Mouse (Mus musculus) megakaryocyte-erythroid progenitor cell, adult 5-6 weeks (primary cell): Measurements from ENCODE around the gene Tox3. TPM values are rescaled to one million over a fixed set of nuclear protein-coding genes. Genes with fewer than 3 reads are reported as not detected.

Experiments used
- ATAC-seq: replicated peaks from 2 replicates; pipeline ENCODE4 v1.8.0; 2016; ENCODE audit warnings: mild to moderate bottlenecking, inconsistent platforms; ENCODE audit not compliant: severe bottlenecking, poor library complexity, low FRiP score, low TSS enrichment
- total RNA-seq, 2 experiments: library from RNA; stranded (forward) in 1 of 2; stranded (reverse) in 1 of 2; fragments of 200-1000, 215-1000 nt in 1 of 2; fragments of >200 nt in 1 of 2; fragmentation: Nextera tagmentation in 1 of 2; gene quantifications; 2 replicates each; pipeline ENCODE4 v1.2.3; 2014 to 2017

Tox3 gene
- total RNA-seq (2014; fragmentation: Nextera tagmentation) (not detected in 2 replicates), total RNA-seq (2017) (not detected in 2 replicates)

DNA sequence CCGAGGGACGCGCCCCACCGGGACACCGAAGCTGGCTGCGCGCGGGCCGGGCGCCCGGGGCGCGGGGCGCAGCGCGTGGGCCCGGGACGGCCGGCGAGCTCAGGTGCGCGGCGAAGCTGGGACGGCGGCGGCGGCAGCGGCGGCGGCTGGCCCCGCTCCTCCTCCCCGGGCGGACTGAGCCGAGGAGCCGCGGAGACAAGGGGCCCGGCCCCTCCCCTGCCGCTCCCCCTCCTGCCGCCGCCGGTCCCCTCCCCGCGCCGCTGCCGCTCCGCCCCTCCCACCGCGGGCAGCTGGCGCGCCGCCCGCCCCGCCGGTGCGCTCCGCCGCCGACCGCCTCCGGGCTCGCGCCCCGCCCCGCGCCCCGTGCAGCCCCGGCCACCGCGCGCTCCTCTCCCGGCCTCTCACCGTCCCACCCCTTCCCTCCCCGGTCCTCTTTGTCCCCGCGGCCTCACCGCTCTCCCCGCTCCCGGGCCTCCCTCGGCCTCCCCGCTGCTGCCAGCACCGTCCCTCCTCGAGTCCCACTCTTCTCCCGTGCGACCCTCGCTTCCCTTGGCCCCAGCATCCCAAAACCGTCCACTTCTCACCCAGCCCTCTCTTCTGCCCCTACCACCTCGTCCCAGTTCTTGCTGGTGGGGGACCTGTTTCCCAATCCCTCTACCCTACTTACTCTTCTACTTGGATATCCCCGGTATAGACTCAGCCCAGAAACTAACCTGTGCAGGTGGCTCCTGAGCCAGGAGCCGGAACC, at the start of gene Tox3:
Gene Tox3 (minus strand): TSS at position 166 of the 748 bp plus-strand sequence.
- no peak for ATAC-seq

DNA sequence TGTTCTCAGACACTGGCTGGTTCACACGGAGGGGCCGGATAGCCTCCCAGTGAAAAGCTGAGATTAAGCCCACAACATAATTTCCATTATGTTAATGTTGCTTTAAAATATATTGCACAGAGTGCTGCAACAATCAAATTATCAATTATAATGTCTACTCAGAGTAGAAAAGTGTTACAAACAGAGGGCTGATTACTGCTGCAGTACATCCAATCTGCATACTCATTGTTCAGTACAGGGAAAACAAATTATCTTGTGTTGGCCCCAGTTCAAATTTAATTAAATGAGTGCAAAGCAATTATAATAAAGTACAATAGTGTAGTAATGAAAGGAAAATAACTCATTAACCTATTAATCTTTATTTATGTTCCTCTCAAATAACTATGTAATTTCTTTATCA, 44.5 kb upstream of the Tox3 start:
- no peak for ATAC-seq

DNA sequence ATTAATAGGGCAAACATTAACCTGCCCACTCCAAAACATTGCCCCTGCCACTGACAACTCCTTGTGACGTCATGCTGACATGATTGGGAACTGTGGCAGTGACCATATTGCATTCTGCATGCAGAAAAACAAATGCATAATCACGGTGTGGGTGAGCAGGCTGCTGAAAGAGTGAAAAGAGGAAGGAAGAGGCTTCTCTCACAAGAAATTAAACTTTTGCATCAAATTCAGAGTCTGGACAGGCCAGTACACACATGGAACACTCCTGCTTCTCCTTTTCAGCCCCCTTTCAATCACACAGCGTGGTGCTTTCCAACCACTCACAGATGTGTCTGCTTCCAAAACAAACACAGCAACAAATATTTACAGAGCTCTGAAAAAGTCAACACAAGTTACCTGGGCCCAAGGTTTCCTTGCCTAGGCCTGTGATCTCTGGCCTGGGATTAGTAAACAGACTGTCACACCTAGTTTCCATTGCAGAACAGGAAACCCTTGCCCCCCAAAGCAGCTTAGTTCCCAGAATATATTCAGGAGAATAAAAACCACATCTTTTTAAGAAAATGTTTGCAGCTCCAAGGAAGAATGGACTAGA, 43.4 kb upstream of the Tox3 start:
- ATAC-seq = no peak

DNA sequence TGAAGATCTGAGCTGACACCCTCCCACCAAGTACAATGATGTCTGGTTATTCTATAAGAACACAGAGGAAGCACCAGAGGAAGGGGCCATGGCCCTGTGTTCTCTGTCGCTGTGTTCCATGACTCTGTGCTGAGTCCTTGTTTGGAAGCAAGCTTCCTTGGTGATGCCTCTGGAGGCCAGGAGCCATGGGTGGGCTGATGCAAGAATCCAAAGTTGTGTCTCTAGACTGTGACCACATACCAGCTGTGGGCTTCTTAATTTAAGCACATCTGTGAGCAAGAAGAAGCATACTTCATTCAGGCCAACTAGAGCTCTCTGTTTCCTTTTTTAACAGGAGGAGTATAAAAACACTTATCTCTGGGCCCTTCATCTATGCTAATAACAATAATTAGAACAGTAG, 42.7 kb upstream of the Tox3 start:
- ATAC-seq = no peak

DNA sequence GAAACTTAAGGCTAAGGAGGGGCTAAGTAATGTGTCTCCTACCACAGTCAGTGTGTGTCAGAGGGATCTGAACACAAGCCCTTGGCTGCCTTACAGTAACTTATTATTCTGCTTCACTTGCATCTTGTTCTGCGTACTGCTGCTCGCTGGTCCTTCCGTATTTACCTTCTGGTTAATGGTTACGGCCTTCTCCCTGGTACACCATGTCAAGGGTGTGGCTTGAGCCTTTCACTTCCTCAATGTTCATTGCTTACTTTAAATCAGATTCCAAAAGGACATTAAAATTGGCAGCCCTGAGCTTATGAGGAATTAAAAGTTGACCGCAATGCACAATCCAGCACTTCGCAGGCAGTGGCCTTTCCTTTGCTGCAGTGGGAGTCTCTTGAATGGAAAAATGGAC, 30.9 kb upstream of the Tox3 start:
- ATAC-seq = no peak

DNA sequence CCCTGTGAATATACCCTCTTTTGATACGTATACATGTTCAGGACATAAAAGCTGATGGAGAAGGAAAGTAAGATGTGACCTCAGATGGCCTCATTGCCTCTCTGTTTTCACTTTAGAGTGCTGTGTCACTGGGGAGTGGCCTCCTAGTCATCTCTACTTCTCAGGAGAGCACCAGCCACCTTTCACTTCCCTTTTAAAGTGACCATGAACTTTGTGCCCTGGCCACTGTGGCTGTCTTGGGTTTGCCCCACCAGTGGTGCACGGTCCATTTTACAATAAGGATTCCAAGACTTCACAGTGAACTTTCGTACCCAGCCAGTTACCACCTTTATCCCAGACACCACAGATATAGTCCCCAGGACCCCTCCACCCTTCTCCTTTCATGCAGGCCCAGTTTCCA, 29.9 kb upstream of the Tox3 start:
- no peak for ATAC-seq

DNA sequence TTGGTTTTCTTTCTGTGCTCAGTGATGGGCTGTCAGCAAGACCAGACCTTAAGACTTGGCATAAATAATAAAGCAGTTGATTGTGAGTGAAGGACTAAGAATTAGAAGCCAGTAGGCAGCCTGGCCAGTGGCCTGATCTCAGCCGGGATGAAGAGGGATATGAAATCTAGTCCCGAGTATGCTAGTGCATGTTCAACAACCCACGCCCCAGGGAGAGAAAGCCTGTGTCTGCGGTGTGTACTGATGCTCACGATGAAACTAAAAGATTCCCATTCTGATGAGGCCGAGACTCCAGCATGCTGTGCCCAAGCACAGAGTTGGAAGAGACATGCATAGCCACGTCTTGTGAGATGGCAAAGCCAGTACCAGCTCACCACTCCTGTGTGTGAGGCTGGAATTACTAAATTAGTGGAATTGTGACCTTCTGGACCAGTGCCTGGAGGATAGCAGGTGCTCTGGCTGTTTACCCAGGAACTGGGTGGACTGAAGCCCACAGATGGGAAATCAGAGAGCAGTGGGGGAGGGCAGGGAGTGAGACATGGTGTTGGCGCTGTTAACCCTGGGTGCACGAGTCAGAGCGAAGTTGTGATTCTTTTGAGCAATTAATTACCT, 23.6 kb upstream of the Tox3 start:
- no peak for ATAC-seq

DNA sequence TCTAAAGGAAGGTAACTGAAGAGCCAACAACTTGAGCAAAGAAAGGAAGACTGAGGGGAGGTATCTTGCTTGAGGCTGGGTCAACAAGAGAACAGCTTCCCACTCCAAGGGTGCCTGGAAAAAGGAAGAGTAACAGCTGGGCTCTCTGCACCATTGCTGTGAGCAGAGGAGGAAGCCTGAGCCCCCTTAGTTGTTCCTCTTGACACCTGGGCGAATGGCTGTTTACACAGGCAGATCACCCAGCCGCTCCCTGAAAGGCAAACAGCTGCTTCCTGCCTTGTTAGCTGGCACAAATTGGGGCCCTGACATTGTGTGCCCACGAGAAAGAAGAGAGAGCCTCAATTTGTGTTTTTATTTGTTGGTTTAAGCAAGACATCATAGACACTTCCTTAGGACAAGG, 21.7 kb upstream of the Tox3 start:
- no peak for ATAC-seq

DNA sequence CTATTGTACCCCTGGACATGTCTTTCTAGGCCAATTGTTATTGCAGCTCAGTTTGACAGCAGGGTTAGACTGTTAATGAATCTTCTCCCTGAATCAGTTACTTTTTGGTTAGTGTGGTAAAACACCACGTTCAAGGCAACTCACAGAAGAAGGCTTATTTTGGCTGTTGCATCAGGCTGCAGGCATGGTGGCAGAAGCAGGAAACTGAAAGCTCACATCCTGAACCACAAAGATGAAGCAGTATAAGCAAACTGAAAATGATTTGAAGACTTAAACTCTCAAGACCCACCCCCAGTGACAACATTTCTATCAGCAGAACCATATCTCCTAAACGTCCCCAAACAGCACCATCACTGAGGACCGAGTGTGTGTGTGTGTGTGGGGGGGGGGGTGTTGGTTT, 8.6 kb upstream of the Tox3 start:
- no peak for ATAC-seq

DNA sequence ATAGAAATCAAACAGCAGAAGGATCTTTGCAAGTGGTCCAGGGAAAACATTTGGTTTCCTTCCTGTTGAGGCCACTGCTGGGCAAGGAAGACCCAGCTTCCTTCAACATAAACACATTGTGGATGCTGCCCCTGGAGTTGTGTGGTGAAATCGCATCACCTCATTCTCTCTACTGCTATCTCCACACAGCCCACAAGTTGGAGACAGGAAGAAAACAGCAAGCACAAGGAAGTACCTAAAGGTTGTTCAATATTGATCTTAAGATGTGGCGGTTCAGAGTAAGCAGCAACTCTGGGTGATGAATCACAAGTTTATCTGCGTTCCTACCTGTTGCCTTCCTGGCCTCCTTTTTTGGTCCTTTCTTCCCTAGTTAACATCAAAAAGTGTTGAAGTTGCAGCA, 6.6 kb upstream of the Tox3 start:
- no peak for ATAC-seq

DNA sequence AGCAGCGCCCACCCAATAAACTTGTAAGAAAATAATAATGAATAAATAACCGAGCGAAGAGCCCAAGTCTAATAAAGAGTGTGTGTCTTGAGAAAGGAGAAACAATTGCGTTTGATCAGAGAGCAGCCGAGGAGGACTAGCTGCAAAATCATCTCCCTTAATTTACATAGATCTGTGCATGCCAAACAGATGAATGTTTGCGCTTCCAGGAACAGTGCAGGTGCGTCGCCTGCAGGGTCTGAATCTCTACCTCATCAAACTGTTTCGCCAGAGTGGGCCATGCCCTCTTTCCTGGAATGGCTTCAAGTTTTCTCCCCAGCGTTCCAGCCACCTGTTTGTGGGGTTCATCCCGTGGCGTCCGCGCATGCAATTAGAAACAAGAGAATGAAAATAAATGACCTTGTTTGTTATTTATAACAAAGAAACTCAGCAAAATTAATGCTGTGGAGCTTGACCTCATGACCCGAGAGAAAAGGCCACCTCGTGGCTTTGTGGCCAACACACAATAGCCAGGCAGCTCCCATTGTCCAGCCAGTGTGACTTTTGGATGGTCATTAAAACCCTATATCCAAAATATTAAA, 5.9 kb upstream of the Tox3 start:
- no peak for ATAC-seq

DNA sequence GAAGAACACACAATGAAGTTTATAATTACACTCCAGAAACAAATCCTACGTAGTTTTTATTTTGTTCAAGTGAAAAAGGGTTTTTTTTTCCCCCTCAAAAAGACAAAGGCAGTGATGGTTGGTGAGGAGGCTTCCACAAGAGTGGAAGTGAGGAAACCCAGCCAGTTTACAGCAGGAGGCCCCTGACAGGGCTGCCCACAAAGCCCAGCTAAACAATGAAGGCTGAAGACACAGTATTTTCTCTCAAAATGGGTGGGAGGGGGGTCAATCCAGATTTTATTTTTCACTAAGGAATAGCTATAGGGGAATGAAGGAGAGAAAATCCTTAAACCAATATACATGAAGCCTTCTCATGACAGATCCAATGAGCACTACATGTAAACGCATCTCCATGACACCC, 5.4 kb upstream of the Tox3 start:
- ATAC-seq = no peak

DNA sequence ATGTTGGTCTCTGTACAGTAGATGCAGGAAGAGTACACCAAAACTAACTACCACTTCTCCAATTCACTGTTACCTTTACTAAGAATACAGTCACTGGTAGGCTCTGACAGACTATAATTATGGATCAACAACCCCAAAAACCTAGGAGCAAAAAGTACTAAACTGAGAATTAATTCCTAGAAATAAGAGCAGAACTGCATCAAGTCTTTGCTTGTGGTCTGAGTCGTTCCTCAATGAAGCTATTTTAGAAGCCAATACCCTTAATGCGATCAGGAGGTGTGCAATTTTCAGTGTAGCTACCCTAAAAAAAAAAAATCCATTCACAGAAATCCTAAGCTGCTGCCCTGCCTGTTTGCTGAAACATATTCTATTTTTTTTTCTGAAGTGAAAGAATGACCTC, 4.8 kb upstream of the Tox3 start:
- no peak for ATAC-seq

DNA sequence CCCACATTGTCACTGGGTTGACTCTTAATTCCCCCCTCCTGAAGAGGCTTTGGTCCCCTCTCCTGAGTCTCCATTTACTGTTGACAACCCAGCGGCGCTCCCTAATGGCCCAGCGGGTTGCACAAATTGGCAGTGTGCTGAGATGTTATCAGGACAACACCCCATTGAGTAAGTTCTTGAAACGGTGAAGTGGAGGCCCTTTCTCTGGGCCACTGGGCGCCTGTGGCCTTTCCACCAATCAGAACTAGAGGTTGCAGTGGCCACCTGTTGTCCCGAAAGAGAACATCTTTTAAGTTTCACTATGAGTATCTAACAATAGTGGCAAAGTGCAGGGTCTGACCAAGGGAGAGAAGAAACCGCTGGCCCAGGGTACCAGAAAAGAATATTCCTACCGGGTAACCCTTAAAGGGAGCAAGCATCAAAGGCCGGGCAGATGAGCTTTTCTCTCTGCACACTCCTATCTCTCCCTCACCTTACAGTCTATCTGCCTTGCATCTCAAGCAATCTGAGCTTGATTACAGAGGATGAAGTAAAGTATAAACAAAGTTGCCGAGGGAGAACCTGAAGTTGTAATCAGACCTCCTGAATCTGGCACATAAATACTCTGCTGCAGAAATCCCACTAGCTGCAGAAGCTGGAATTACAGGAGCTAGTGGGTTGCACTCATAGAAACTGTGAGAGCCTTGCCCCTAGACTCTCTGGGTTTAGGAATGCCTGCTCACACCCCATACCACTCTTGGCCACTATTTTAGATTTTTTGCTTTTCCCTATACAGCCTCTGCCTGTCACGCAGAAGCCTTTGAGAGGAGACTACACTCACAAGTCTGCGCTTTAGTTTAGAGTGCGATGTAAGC, 1.8 kb upstream of the Tox3 start:
- no peak for ATAC-seq

DNA sequence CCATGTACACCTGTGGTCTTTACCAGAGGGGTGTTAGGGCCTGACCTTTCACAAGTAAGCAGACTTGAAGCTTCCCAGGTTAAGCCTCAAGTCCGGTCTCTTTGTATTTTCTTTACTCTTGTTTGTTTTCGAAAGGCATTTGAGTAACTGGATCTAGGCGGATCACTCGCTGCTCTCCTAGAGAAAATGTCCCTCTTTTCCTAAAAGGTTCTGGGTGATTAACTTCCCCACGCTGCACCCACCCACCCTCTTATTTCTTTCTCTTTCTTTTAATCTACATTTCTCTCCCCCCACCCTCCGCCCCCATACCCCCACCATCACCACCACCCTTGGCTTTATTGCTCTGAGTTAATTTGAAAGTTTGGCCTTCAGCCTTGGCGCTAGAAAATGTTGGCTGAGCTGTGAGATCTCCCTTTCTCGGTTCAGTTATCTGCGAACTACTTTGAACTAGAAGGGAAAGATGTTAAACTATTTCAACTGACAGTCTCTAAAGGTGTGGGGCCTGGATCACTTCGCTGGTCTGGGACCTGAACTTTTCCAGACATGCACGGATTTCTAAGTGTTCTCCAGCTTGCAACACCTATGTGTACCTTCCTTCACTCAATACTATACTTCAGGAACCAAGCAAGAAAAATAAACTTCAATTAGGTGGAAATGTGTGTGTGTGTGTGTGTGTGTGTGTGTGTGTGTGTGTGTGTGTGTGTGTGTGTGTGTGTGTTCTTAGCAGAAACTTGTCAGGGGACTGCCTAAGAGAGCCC, 962 bp upstream of the Tox3 start:
- no peak for ATAC-seq

DNA sequence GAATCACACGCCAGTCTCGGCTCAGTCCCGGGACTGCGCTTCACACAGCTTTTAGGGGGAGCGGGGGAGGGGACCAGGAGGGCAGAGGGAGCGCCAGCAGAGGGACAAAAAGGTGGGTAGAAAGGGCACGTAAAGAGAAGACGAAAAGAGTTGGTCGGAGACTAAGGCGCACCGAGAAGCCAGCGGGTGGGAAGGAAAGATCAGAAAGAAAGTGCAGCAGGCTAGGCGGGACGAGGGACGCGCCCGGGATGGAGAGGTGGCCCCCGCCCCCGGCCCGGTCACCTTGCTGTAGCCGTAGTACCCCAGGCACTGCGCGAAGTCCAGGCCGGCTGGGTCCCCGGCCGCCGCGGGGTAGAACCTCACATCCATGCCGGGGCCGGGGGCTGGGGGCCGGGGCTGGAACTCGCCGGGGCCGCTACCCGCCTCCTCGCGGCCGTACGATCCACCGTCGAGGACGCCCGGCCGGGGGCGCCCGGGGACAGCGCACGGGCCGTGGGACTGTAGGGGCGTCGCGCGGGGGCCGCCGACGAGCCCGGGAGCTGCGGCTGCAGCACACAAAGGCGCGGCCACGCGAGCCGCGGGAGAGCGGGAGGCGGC, 464 bp downstream of the Tox3 start:
- ATAC-seq = no peak

DNA sequence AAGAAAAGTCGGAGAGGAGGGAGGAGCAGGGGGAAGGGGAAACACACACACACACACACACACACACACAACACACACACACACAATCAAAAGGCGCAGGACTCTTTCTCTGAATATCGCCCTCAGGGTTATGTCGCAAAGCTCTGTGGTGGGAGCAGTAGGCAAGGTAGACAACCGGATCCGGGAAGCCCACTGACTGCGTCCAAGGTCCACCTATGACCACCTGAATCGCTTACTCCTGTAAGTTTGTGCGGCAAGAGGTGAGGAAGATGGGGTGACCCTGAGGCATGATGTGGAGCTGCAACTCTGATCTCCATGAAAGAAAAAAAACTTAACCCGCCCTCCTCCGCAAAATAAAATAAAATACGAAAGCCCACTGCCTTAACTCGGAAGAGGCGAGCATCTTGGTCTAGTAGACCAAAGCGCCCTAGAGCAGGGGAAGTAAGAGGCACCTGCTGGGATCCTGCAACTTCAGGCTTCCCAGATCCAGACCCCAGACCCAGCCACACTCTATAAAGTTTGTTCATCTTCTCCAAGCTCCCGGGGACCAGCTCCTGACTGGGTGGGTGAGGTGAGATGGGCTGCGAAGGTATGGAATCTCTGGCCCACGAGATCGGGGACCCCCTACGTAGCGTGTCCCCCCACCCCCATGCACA, 1.1 kb downstream of the Tox3 start:
- ATAC-seq = no peak

DNA sequence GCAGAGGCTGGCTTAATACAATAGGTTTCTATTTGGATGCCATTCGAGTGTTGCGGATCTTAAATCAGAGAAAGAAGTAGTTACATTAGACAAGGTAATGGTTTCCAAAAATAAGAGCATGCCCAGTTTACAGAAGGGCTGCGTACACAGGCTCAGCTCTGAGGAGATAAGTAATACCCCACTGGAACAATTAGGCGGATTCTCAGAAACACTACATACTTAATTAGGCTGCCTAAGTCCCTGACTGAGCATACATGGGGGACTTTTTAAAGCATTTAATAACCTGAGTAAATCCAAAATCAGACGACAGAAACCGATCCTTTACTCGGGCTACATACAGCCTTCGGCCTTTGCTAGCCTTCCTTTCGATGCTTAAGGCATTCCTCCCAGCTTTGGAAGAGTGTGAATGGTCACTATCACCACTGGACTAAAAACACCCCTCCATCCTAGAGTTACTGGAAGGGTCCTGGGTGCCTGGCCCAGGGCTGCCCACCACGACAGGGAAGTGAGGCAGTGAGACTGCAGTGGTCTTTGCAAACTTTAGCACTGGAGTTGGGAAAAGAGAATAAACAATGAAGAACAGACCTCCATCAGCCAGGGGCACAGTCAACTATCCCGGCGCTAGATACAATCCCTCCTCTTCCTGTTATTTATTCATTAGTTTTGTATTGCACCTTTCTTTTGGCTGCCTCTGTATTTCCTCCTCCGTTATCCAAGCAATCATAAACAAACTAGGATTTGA, 1.8 kb downstream of the Tox3 start:
- ATAC-seq = no peak
